Mouse (Mus musculus) common myeloid progenitor, adult 5-6 weeks (primary cell): ENCODE results near the gene Sim1. TPM values are rescaled to one million over a fixed set of nuclear protein-coding genes. Genes with fewer than 3 reads are reported as not detected.

Experiments
- ATAC-seq: replicated peaks from 2 replicates; pipeline ENCODE4 v1.8.0; 2016; ENCODE audit warnings: low read depth, mild to moderate bottlenecking, moderate TSS enrichment, inconsistent platforms; ENCODE audit not compliant: poor library complexity, severe bottlenecking
- total RNA-seq: library from RNA; stranded (forward); fragments of 200-1000, 187-1606 nt; gene quantifications from 2 replicates; pipeline ENCODE4 v1.2.3, GENCODE M21; 2017

The Sim1 gene
- total RNA-seq, 1 experiment from 2014 or later: not detected

GRCm38 (mm10) chr10:50900746-50901600 lies 6.4 kb downstream of the Sim1 start:
- no peak for ATAC-seq

GRCm38 (mm10) chr10:50901601-50902475 lies 7.3 kb downstream of the Sim1 start:
- no peak for ATAC-seq

GRCm38 (mm10) chr10:50902741-50903715 lies 8.5 kb downstream of the Sim1 start:
- ATAC-seq: peak; percentile 22; the same call in 1 of the 2 replicates

- ATAC-seq: no peak
These were observed 9.6 kb downstream of the Sim1 start for GRCm38 (mm10) chr10:50903846-50904763.

GRCm38 (mm10) chr10:50904764-50905701 lies 10.5 kb downstream of the Sim1 start:
- ATAC-seq: no peak

GRCm38 (mm10) chr10:50910400-50910799 lies 15.8 kb downstream of the Sim1 start:
- peak; percentile 80 for ATAC-seq

GRCm38 (mm10) chr10:50910861-50911410 lies 16.4 kb downstream of the Sim1 start:
- ATAC-seq: 0 out of 2 replicates have a peak, but pooled peaks have one; percentile 31

GRCm38 (mm10) chr10:50915607-50916006 lies 21.1 kb downstream of the Sim1 start:
- 0 out of 2 replicates have a peak, but pooled peaks have one; percentile 25 for ATAC-seq

- no peak for ATAC-seq
These were observed 34.7 kb downstream of the Sim1 start for GRCm38 (mm10) chr10:50929281-50929680.

GRCm38 (mm10) chr10:50935673-50936072 lies 41.1 kb downstream of the Sim1 start:
- ATAC-seq: no peak

- ATAC-seq: no peak
These were observed 79.1 kb downstream of the Sim1 start for GRCm38 (mm10) chr10:50973625-50974024.

- ATAC-seq: no peak
These were observed 87.3 kb downstream of the Sim1 start for GRCm38 (mm10) chr10:50981849-50982248.

GRCm38 (mm10) chr10:50983620-50984019 lies 89.1 kb downstream of the Sim1 start:
- ATAC-seq: no peak

- no peak for ATAC-seq
These were observed 113.2 kb downstream of the Sim1 start for GRCm38 (mm10) chr10:51007798-51008197.

- no peak for ATAC-seq
These were observed 117.0 kb downstream of the Sim1 start for GRCm38 (mm10) chr10:51011391-51012150.

- no peak for ATAC-seq
These were observed 120.3 kb downstream of the Sim1 start for GRCm38 (mm10) chr10:51014901-51015300.

GRCm38 (mm10) chr10:51015362-51015761 lies 120.8 kb downstream of the Sim1 start:
- no peak for ATAC-seq
